Mouse (Mus musculus) CH12.LX (cell line): ENCODE measurements around the gene Cnst. TPM values are rescaled to one million over a fixed set of nuclear protein-coding genes. Genes with fewer than 3 reads are reported as not detected.

Experiments
- DNase-seq: peaks from one replicate; pipeline ENCODE4 v3.0.0-alpha.2; 2013; ENCODE audit errors: extremely low read depth
- H3K27ac ChIP-seq: 2 replicates; pipeline ENCODE4 v1.5.1; 2012; ENCODE audit warnings: low read depth, mild to moderate bottlenecking, control low read depth, moderate library complexity; ENCODE audit not compliant: insufficient read depth
- H3K27me3 ChIP-seq: replicated peaks from 2 replicates; pipeline ENCODE3; 2012; ENCODE audit warnings: inconsistent platforms
- H3K36me3 ChIP-seq, 2 experiments: replicated peaks in 1 of 2; 2 replicates each; pipeline versions ENCODE3 to v1.6.1; 2012; ENCODE audit warnings: inconsistent platforms in 1 of 2, low read length in 1 of 2, mild to moderate bottlenecking in 1 of 2, mixed read lengths in 1 of 2, moderate library complexity in 1 of 2; ENCODE audit not compliant: control insufficient read depth in 1 of 2, insufficient read depth in 1 of 2
- H3K4me1 ChIP-seq, 2 experiments: 2 replicates each; pipeline ENCODE4 v1.6.1; 2012; ENCODE audit warnings: inconsistent platforms in 1 of 2, moderate library complexity in 1 of 2; ENCODE audit not compliant: insufficient read depth in 2 of 2, control insufficient read depth in 1 of 2
- H3K4me2 ChIP-seq: 2 replicates; pipeline ENCODE4 v1.6.1; 2012; ENCODE audit warnings: low read depth, mild to moderate bottlenecking, control low read depth; ENCODE audit not compliant: poor library complexity, insufficient read depth, severe bottlenecking
- H3K4me3 ChIP-seq, 3 experiments: fragments of 150-350 bp in 1 of 3; sonication (generic) in 1 of 3; replicated peaks in 1 of 3; 2 replicates each; pipeline versions ENCODE3 to v1.5.1; 2011 to 2012; ENCODE audit warnings: low read depth in 2 of 3, low read length in 2 of 3, mild to moderate bottlenecking in 2 of 3, moderate library complexity in 2 of 3, control low read depth in 1 of 3, improper control_type of control experiment in 1 of 3, inconsistent platforms in 1 of 3, mixed read lengths in 1 of 3; ENCODE audit not compliant: poor library complexity in 1 of 3
- H3K79me2 ChIP-seq: replicated peaks from 2 replicates; pipeline ENCODE4 v1.6.1; 2012; ENCODE audit warnings: mild to moderate bottlenecking, moderate library complexity; ENCODE audit not compliant: control insufficient read depth, poor library complexity, insufficient read depth, severe bottlenecking; ENCODE audit errors: extremely low read depth
- H3K9ac ChIP-seq: 2 replicates; pipeline ENCODE4 v1.6.1; 2012; ENCODE audit warnings: low read depth, mild to moderate bottlenecking, control low read depth, moderate library complexity; ENCODE audit not compliant: insufficient read depth
- H3K9me3 ChIP-seq: replicated peaks from 2 replicates; pipeline ENCODE3; 2012; ENCODE audit warnings: low read length, inconsistent platforms, mixed read lengths
- BHLHE40 ChIP-seq: IDR thresholded peaks from 2 replicates; pipeline ENCODE4 v1.6.1; 2011; ENCODE audit warnings: mild to moderate bottlenecking, low read depth, low read length, improper control_type of control experiment
- CHD2 ChIP-seq: IDR thresholded peaks from 2 replicates; pipeline ENCODE4 v1.6.1; 2011; ENCODE audit warnings: low read length, improper control_type of control experiment
- E2F4 ChIP-seq: IDR thresholded peaks from 2 replicates; pipeline ENCODE4 v1.6.1; 2011; ENCODE audit warnings: low read depth, low read length, improper control_type of control experiment; ENCODE audit not compliant: insufficient replicate concordance
- ELF1 ChIP-seq: IDR thresholded peaks from 2 replicates; pipeline ENCODE4 v1.6.1; 2014; ENCODE audit warnings: low read depth, mild to moderate bottlenecking, inconsistent platforms, low read length, improper control_type of control experiment
- EP300 ChIP-seq: IDR thresholded peaks from 2 replicates; pipeline ENCODE4 v1.6.1; 2011; ENCODE audit warnings: low read length, improper control_type of control experiment
- ETS1 ChIP-seq: conservative IDR thresholded peaks from 2 replicates; pipeline ENCODE4 v1.6.1; 2012; ENCODE audit warnings: low read depth, mild to moderate bottlenecking, inconsistent platforms, low read length, improper control_type of control experiment, moderate library complexity
- GABPA ChIP-seq: IDR thresholded peaks from 2 replicates; pipeline ENCODE4 v1.6.1; 2012; ENCODE audit warnings: low read depth, low read length, improper control_type of control experiment, inconsistent platforms; ENCODE audit not compliant: insufficient replicate concordance
- IRF4 ChIP-seq: IDR thresholded peaks from 2 replicates; pipeline ENCODE4 v1.6.1; 2014; ENCODE audit warnings: low read depth, mild to moderate bottlenecking, inconsistent platforms, low read length, improper control_type of control experiment
- KAT2A ChIP-seq: IDR thresholded peaks from 2 replicates; pipeline ENCODE4 v1.6.1; 2012; ENCODE audit warnings: low read length, improper control_type of control experiment, inconsistent platforms; ENCODE audit not compliant: insufficient replicate concordance
- MAX ChIP-seq: IDR thresholded peaks from 2 replicates; pipeline ENCODE4 v1.6.1; 2011; ENCODE audit warnings: low read length, improper control_type of control experiment
- MXI1 ChIP-seq: IDR thresholded peaks from 2 replicates; pipeline ENCODE4 v1.6.1; 2011; ENCODE audit warnings: mild to moderate bottlenecking, low read depth, low read length, improper control_type of control experiment
- MYC ChIP-seq: IDR thresholded peaks from 2 replicates; pipeline ENCODE4 v1.6.1; 2011; ENCODE audit warnings: low read depth, mild to moderate bottlenecking, improper control_type of control experiment, low read length
- NELFE ChIP-seq: IDR thresholded peaks from 2 replicates; pipeline ENCODE4 v1.6.1; 2011; ENCODE audit warnings: low read depth, low read length, improper control_type of control experiment
- NRF1 ChIP-seq: IDR thresholded peaks from 2 replicates; pipeline ENCODE4 v1.6.1; 2014; ENCODE audit warnings: low read depth, mild to moderate bottlenecking, inconsistent platforms, low read length, improper control_type of control experiment, moderate library complexity
- PAX5 ChIP-seq: IDR thresholded peaks from 2 replicates; pipeline ENCODE4 v1.6.1; 2012; ENCODE audit warnings: low read length, inconsistent platforms, mixed read lengths
- POLR2A ChIP-seq: IDR thresholded peaks from 2 replicates; pipeline ENCODE4 v1.6.1; 2011; ENCODE audit warnings: low read depth, mild to moderate bottlenecking, improper control_type of control experiment, low read length
- RAD21 ChIP-seq: IDR thresholded peaks from 2 replicates; pipeline ENCODE4 v1.6.1; 2011; ENCODE audit warnings: low read depth, mild to moderate bottlenecking, low read length, improper control_type of control experiment, moderate library complexity
- RCOR1 ChIP-seq: conservative IDR thresholded peaks from 2 replicates; pipeline ENCODE4 v1.6.1; 2012; ENCODE audit warnings: low read depth, mild to moderate bottlenecking, inconsistent platforms, low read length, improper control_type of control experiment
- SIN3A ChIP-seq: IDR thresholded peaks from 2 replicates; pipeline ENCODE4 v1.6.1; 2012; ENCODE audit warnings: low read length, improper control_type of control experiment, inconsistent platforms
- TCF12 ChIP-seq: IDR thresholded peaks from 2 replicates; pipeline ENCODE4 v1.6.1; 2014; ENCODE audit warnings: low read depth, mild to moderate bottlenecking, inconsistent platforms, low read length, improper control_type of control experiment
- UBTF ChIP-seq: IDR thresholded peaks from 2 replicates; pipeline ENCODE4 v1.6.1; 2012; ENCODE audit warnings: low read depth, mild to moderate bottlenecking, inconsistent platforms, low read length, improper control_type of control experiment, moderate library complexity
- USF1 ChIP-seq: IDR thresholded peaks from 2 replicates; pipeline ENCODE4 v1.6.1; 2014; ENCODE audit warnings: low read depth, mild to moderate bottlenecking, inconsistent platforms, low read length, improper control_type of control experiment
- USF2 ChIP-seq: conservative IDR thresholded peaks from 2 replicates; pipeline ENCODE4 v1.6.1; 2011; ENCODE audit warnings: low read depth, low read length, improper control_type of control experiment
- ZMIZ1 ChIP-seq: IDR thresholded peaks from 2 replicates; pipeline ENCODE4 v1.6.1; 2012; ENCODE audit warnings: low read depth, mild to moderate bottlenecking, inconsistent platforms, low read length, improper control_type of control experiment
- ZNF384 ChIP-seq: IDR thresholded peaks from 2 replicates; pipeline ENCODE4 v1.6.1; 2012; ENCODE audit warnings: low read depth, low read length, improper control_type of control experiment, inconsistent platforms
- dilution Hi-C: fragments of 300-500 bp; cut with MboI; formaldehyde crosslinking; loops from 2 replicates; pipeline ENCODE4 v1.14.3; 2020; ENCODE audit warnings: low sequenced_read_pairs; ENCODE audit not compliant: extremely low pct_unique_long_range_greater_than_20kb, extremely low pct_ligation_motif_present
- in situ Hi-C: fragments of 300-500 bp; cut with MboI; formaldehyde crosslinking; loops from 3 replicates; pipeline ENCODE4 v1.14.3; 2019; ENCODE audit warnings: low sequenced_read_pairs, low pct_ligation_motif_present, low pct_unique_long_range_greater_than_20kb, mixed read lengths
- polyA plus RNA-seq: library from polyadenylated mRNA; unstranded; fragments of >175 nt; gene quantifications from 2 replicates; pipeline ENCODE4 v1.2.1, GENCODE M21; 2012; ENCODE audit warnings: low read depth; ENCODE audit not compliant: insufficient read length
- total RNA-seq, 2 experiments: library from RNA; depleted of rRNA; stranded (reverse); fragments of 300-350 nt in 1 of 2; fragments of >200 nt in 1 of 2; gene quantifications; 2 replicates each; pipeline ENCODE4 v1.2.3; 2012 to 2014

Gene Cnst
- total and polyA plus RNA-seq, 3 experiments, result 7.8 to 10.2 (median 9.3) TPM

DNA sequence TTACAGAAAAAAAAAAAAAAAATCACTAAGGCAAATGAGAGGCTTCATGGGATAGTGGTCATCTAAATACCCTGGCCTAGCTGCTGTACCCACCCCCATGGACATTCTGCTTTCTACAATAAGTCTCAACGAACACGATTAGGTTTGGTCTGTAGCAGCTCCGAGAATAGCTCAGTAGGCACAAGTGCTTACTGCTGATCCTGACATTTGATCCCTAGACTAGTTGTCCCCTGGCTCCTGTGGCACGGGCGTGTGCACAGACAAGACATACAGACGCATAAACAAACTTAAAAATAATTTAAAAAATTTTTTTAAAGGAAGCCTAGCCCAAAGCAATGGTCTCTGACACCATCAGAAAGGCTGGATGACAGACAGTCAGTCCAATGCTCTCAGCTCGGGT lies 121.3 kb downstream of the Cnst start:
- peak overlapping the region; percentile 75 for H3K9ac ChIP-seq
- no peak for TF ChIP-seq NELFE
- TF ChIP-seq CHD2, result no peak
- TF ChIP-seq E2F4, result no peak
- TF ChIP-seq MXI1, result no peak
- no peak for TF ChIP-seq EP300
- TF ChIP-seq GABPA, result no peak
- TF ChIP-seq ZNF384, result no peak
- no peak for TF ChIP-seq NRF1
- TF ChIP-seq BHLHE40, result no peak
- no peak for TF ChIP-seq TCF12
- no peak for TF ChIP-seq MYC
- no peak for TF ChIP-seq USF2
- TF ChIP-seq RCOR1, result no peak
- TF ChIP-seq ETS1, result no peak
- no peak for TF ChIP-seq USF1
- TF ChIP-seq RAD21, result no peak
- TF ChIP-seq KAT2A, result no peak
- no peak for TF ChIP-seq PAX5
- no peaks in the 10 kb centered on the region for H3K9me3 ChIP-seq
- H3K4me3 ChIP-seq, result peak overlapping the region; percentile 30 to 81 (median 80)
- dilution Hi-C loops, result no loop called here
- peaks cover 0 to 2% of the 10 kb centered on the region in 2 experiments for H3K36me3 ChIP-seq
- peaks cover 2 to 5% of the 10 kb centered on the region in 2 experiments; a peak in 2 of 4 replicates for H3K4me1 ChIP-seq
- peak overlapping the region; percentile 55 for H3K4me2 ChIP-seq
- no peak for DNase-seq
- H3K27me3 ChIP-seq, result peaks cover 20% of the 10 kb centered on the region
- H3K27ac ChIP-seq, result no peak overlapping the region
- no peaks in the 10 kb centered on the region; the same call in 1 of the 2 replicates for H3K79me2 ChIP-seq
- in situ Hi-C loops, result no loop called here

- peak within 1 kb of the TSS; percentile 75 for H3K9ac ChIP-seq
- H3K4me3 ChIP-seq, result peak within 1 kb of the TSS; percentile 80 to 85 (median 81)
- dilution Hi-C loops, result no loop called here
- H3K27ac ChIP-seq, result no peak within 1 kb of the TSS
- TF ChIP-seq EP300 (no peak), MXI1 (peak; percentile 90), MAX (no peak), ZNF384 (no peak), TCF12 (peak; percentile 76), SIN3A (peak; percentile 27), POLR2A (peak; percentile 67), ZMIZ1 (0 out of 2 replicates have a peak, but pooled peaks have one; percentile 37), IRF4 (peak; percentile 18; the same call in 1 of the 2 replicates), ELF1 (peak; percentile 53; the same call in 1 of the 2 replicates), CHD2 (no peak), UBTF (peak; percentile 77; the same call in 1 of the 2 replicates), RAD21 (no peak), NRF1 (peak; percentile 85)
- in situ Hi-C loops, result no loop called here
- H3K36me3 ChIP-seq, result peaks cover 0 to 2% of the 10 kb centered on the region in 2 experiments
- no peaks in the 10 kb centered on the region for H3K9me3 ChIP-seq
- peak; percentile 44 for DNase-seq
- H3K79me2 ChIP-seq, result no peaks in the 10 kb centered on the region; the same call in 1 of the 2 replicates
- H3K4me2 ChIP-seq, result peak within 1 kb of the TSS; percentile 69
- peaks cover 20% of the 10 kb centered on the region for H3K27me3 ChIP-seq
- peaks cover 2 to 5% of the 10 kb centered on the region in 2 experiments; a peak in 2 of 4 replicates for H3K4me1 ChIP-seq
These were observed 122.0 kb downstream of the Cnst start, which contains the start of gene Sccpdh for GRCm38 (mm10) chr1:179668013-179668805. Sccpdh (plus strand) TSS chr1:179668210.
